Mouse (Mus musculus): ENCODE measurements at regions not wholly inside any gene's neighbourhood (a gene's known extent, or its start where the extent isn't known, plus 50 kb on each side); places are given as distances from the start of the nearest gene placed in this dataset.

- Histone ChIP-seq H3K27ac (ENCODE audit: insufficient read depth, low read depth, low read length) (no peak overlapping the region), H3K4me3 (ENCODE audit: insufficient read depth, low read depth, low read length) (no peak overlapping the region), H3K4me1 (ENCODE audit: control insufficient read depth, insufficient read depth, low read length) (no peaks in the 10 kb centered on the region)
- TF ChIP-seq POLR2A (IDR thresholded peaks at IDR 0.05; ENCODE audit: insufficient read depth, low read depth, low read length) (no peak), CTCF (IDR thresholded peaks at IDR 0.05; ENCODE audit: insufficient read depth, low read depth, low read length) (no peak)
- 79% methylated on average over 14 of the region's 14 CpGs for WGBS
Measured at GRCm38 (mm10) chr13:111157921-111158638, 96.7 kb upstream of the Actbl2 start.

- TF ChIP-seq POLR2A (IDR thresholded peaks at IDR 0.05; ENCODE audit: insufficient read depth, low read depth, low read length), result no peak
- Histone ChIP-seq H3K27ac (ENCODE audit: insufficient read depth, low read depth, low read length) (no peak overlapping the region), H3K4me1 (ENCODE audit: control insufficient read depth, insufficient read depth, low read length) (no peaks in the 10 kb centered on the region), H3K4me3 (ENCODE audit: insufficient read depth, low read depth, low read length) (no peak overlapping the region)
Measured at GRCm38 (mm10) chr13:111159498-111159897, 95.3 kb upstream of the Actbl2 start.

- Histone ChIP-seq H3K27ac (ENCODE audit: insufficient read depth, low read depth, low read length) (no peak overlapping the region), H3K4me1 (ENCODE audit: control insufficient read depth, insufficient read depth, low read length) (no peaks in the 10 kb centered on the region; the same call in 1 of the 2 replicates), H3K4me3 (ENCODE audit: insufficient read depth, low read depth, low read length) (no peak overlapping the region)
- 91% methylated on average over 2 of the region's 2 CpGs for WGBS
- TF ChIP-seq POLR2A (IDR thresholded peaks at IDR 0.05; ENCODE audit: insufficient read depth, low read depth, low read length) (no peak), CTCF (IDR thresholded peaks at IDR 0.05; ENCODE audit: insufficient read depth, low read depth, low read length) (no peak)
Measured at GRCm38 (mm10) chr13:111165538-111165937, 89.3 kb upstream of the Actbl2 start.

- 82% methylated on average over 5 of the region's 5 CpGs for WGBS
- TF ChIP-seq CTCF (IDR thresholded peaks at IDR 0.05; ENCODE audit: insufficient read depth, low read depth, low read length) (no peak), POLR2A (IDR thresholded peaks at IDR 0.05; ENCODE audit: insufficient read depth, low read depth, low read length) (no peak)
Measured at GRCm38 (mm10) chr13:111170269-111171165, 84.3 kb upstream of the Actbl2 start.

GRCm38 (mm10) chr13:111179186-111179585 lies 75.6 kb upstream of the Actbl2 start:
- H3K4me3 ChIP-seq (ENCODE audit: insufficient read depth, low read depth, low read length), result no peak overlapping the region
- WGBS, result 46% methylated on average over 6 of the region's 6 CpGs
- no peak overlapping the region for H3K27ac ChIP-seq (ENCODE audit: insufficient read depth, low read depth, low read length)

More at GRCm38 (mm10) chr13:111170269-111171165, 84.3 kb upstream of the Actbl2 start:
- H3K4me1 ChIP-seq (ENCODE audit: control insufficient read depth, insufficient read depth, low read length), result no peaks in the 10 kb centered on the region; the same call in 1 of the 2 replicates
- no peak overlapping the region for H3K27ac ChIP-seq (ENCODE audit: insufficient read depth, low read depth, low read length)
- no peak overlapping the region for H3K4me3 ChIP-seq (ENCODE audit: insufficient read depth, low read depth, low read length)

GRCm38 (mm10) chr13:111183293-111183692 lies 71.5 kb upstream of the Actbl2 start:
- H3K27ac ChIP-seq (ENCODE audit: insufficient read depth, low read depth, low read length), result no peak overlapping the region
- no peaks in the 10 kb centered on the region for H3K4me1 ChIP-seq (ENCODE audit: control insufficient read depth, insufficient read depth, low read length)
- TF ChIP-seq POLR2A (IDR thresholded peaks at IDR 0.05; ENCODE audit: insufficient read depth, low read depth, low read length) (no peak), CTCF (IDR thresholded peaks at IDR 0.05; ENCODE audit: insufficient read depth, low read depth, low read length) (no peak)
- 82% methylated on average over 2 of the region's 2 CpGs for WGBS
- H3K4me3 ChIP-seq (ENCODE audit: insufficient read depth, low read depth, low read length), result no peak overlapping the region

More at GRCm38 (mm10) chr13:111179186-111179585, 75.6 kb upstream of the Actbl2 start:
- no peaks in the 10 kb centered on the region for H3K4me1 ChIP-seq (ENCODE audit: control insufficient read depth, insufficient read depth, low read length)
- TF ChIP-seq POLR2A (IDR thresholded peaks at IDR 0.05; ENCODE audit: insufficient read depth, low read depth, low read length) (no peak), CTCF (IDR thresholded peaks at IDR 0.05; ENCODE audit: insufficient read depth, low read depth, low read length) (no peak)

GRCm38 (mm10) chr13:111185799-111186198 lies 69.0 kb upstream of the Actbl2 start:
- WGBS, result 87% methylated on average over 4 of the region's 4 CpGs
- Histone ChIP-seq H3K4me3 (ENCODE audit: insufficient read depth, low read depth, low read length) (no peak overlapping the region), H3K4me1 (ENCODE audit: control insufficient read depth, insufficient read depth, low read length) (no peaks in the 10 kb centered on the region), H3K27ac (ENCODE audit: insufficient read depth, low read depth, low read length) (no peak overlapping the region)
- no peak for TF ChIP-seq POLR2A (IDR thresholded peaks at IDR 0.05; ENCODE audit: insufficient read depth, low read depth, low read length)
- TF ChIP-seq CTCF (IDR thresholded peaks at IDR 0.05; ENCODE audit: insufficient read depth, low read depth, low read length), result no peak

- Histone ChIP-seq H3K27ac (ENCODE audit: insufficient read depth, low read depth, low read length) (no peak overlapping the region), H3K4me1 (ENCODE audit: control insufficient read depth, insufficient read depth, low read length) (no peaks in the 10 kb centered on the region), H3K4me3 (ENCODE audit: insufficient read depth, low read depth, low read length) (no peak overlapping the region)
- WGBS, result 89% methylated on average over 2 of the region's 2 CpGs
- TF ChIP-seq POLR2A (IDR thresholded peaks at IDR 0.05; ENCODE audit: insufficient read depth, low read depth, low read length), result no peak
- TF ChIP-seq CTCF (IDR thresholded peaks at IDR 0.05; ENCODE audit: insufficient read depth, low read depth, low read length), result no peak
Measured at GRCm38 (mm10) chr13:111186833-111187232, 68.0 kb upstream of the Actbl2 start.

- Histone ChIP-seq H3K27ac (ENCODE audit: insufficient read depth, low read depth, low read length) (peak overlapping the region; percentile 54), H3K4me1 (ENCODE audit: control insufficient read depth, insufficient read depth, low read length) (peaks cover 3% of the 10 kb centered on the region), H3K4me3 (ENCODE audit: insufficient read depth, low read depth, low read length) (no peak overlapping the region)
- no peak for TF ChIP-seq CTCF (IDR thresholded peaks at IDR 0.05; ENCODE audit: insufficient read depth, low read depth, low read length)
- no peak for TF ChIP-seq POLR2A (IDR thresholded peaks at IDR 0.05; ENCODE audit: insufficient read depth, low read depth, low read length)
- WGBS, result 48% methylated on average over 2 of the region's 2 CpGs
Measured at GRCm38 (mm10) chr13:111193919-111194318, 60.9 kb upstream of the Actbl2 start.
